Mouse (Mus musculus) stomach, embryonic 15.5 days (tissue): Measurements from ENCODE around the gene Fam19a5. TPM values are rescaled to one million over a fixed set of nuclear protein-coding genes. Genes with fewer than 3 reads are reported as not detected.

ENCODE experiments used
- ATAC-seq: fragments of 200-750 bp; cut with Nextera tagmentation; 2 replicates; pipeline ENCODE4 v1.8.0; 2017; ENCODE audit warnings: low read depth, moderate number of reproducible peaks, moderate TSS enrichment; ENCODE audit not compliant: insufficient read depth, low FRiP score
- H3K27ac ChIP-seq: fragments of 300-500 bp; sonication (generic); 2 replicates; pipeline ENCODE4 v1.5.1; 2015; ENCODE audit warnings: mild to moderate bottlenecking, inconsistent platforms
- H3K27me3 ChIP-seq: fragments of 300-500 bp; sonication (generic); replicated peaks from 2 replicates; pipeline ENCODE4 v1.6.1; 2015; ENCODE audit warnings: inconsistent platforms
- H3K36me3 ChIP-seq: fragments of 300-500 bp; sonication (generic); 2 replicates; pipeline ENCODE4 v1.6.1; 2015; ENCODE audit warnings: inconsistent platforms
- H3K4me1 ChIP-seq: fragments of 300-500 bp; sonication (generic); 2 replicates; pipeline ENCODE4 v1.6.1; 2015; ENCODE audit warnings: inconsistent platforms
- H3K4me2 ChIP-seq: fragments of 300-500 bp; sonication (generic); 2 replicates; pipeline ENCODE4 v1.6.1; 2015; ENCODE audit warnings: mild to moderate bottlenecking, inconsistent platforms
- H3K4me3 ChIP-seq: fragments of 300-500 bp; sonication (generic); replicated peaks from 2 replicates; pipeline ENCODE4 v1.5.1; 2015; ENCODE audit warnings: inconsistent platforms
- H3K9ac ChIP-seq: fragments of 300-500 bp; sonication (generic); 2 replicates; pipeline ENCODE4 v1.6.1; 2015; ENCODE audit warnings: inconsistent platforms
- H3K9me3 ChIP-seq: fragments of 300-500 bp; sonication (generic); 2 replicates; pipeline ENCODE4 v1.6.1; 2016; ENCODE audit warnings: inconsistent platforms
- WGBS: fragments of 180-500 bp; shearing (Covaris S2); methylation state at CpG from one replicate; pipeline ENCODE4 v1.1.7; 2015; 5-methylcytosine and 5-hydroxymethylcytosine counted together
- polyA plus RNA-seq: library from polyadenylated mRNA; unstranded; fragments of >200 nt; fragmentation: Nextera tagmentation; extraction: Ambion mirVana; gene quantifications from 2 replicates; pipeline ENCODE4 v1.2.1, GENCODE M21; 2015

Gene Fam19a5
- polyA plus RNA-seq, 1 experiment from 2014 or later, result 2.6 TPM

DNA sequence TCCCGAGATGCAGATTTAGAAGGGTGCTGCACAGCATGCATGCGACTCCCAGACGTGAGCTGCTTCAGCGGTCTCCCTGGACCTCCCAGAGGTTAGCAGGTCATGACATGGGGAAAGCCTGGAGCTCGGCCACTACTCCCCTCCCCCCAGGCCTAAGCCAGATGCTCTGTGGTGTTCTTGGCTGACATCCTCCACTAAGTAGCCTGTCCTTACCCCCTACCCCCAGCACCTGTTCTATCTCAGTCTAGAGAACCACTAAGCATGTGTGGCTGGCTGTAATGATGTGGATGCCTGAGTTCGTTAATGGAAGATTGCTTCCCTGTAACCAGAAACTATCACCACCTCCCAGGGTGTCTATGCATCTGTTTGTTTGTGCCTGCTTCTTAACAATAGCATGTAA lies 134.6 kb downstream of the Fam19a5 start:
- Histone ChIP-seq H3K4me2 (no peak overlapping the region), H3K4me1 (no peaks in the 10 kb centered on the region), H3K4me3 (no peak overlapping the region), H3K27me3 (no peaks in the 10 kb centered on the region), H3K36me3 (no peaks in the 10 kb centered on the region), H3K27ac (no peak overlapping the region), H3K9me3 (no peaks in the 10 kb centered on the region), H3K9ac (no peak overlapping the region)
- 43% methylated on average over 6 of the region's 6 CpGs for WGBS
- ATAC-seq, result no peak

DNA sequence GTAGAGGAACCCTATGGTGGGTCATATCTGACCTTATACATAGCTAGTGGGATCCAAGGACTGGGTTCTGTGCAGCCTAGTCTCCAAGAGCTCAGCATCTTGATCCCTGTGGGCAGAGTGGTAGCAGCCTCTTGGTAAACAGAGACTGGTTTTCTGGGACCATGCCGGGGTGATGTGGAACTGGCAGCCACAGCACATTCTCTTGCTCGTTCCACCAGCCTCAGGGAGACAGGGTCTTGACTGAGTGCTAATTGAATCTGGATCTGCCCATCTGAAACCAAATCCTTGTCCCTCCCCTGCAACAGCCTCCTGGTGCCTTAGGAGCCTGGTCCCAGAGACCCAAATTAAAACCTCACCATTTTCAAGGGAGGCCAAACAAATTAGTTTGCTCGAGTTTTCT lies 138.3 kb downstream of the Fam19a5 start:
- no peaks in the 10 kb centered on the region for H3K4me1 ChIP-seq
- H3K9ac ChIP-seq, result no peak overlapping the region
- no peaks in the 10 kb centered on the region for H3K27me3 ChIP-seq
- H3K4me3 ChIP-seq, result no peak overlapping the region
- no peak overlapping the region for H3K27ac ChIP-seq
- H3K9me3 ChIP-seq, result no peaks in the 10 kb centered on the region
- H3K36me3 ChIP-seq, result no peaks in the 10 kb centered on the region
- WGBS, result 73% methylated on average over 3 of the region's 3 CpGs
- ATAC-seq, result no peak
- no peak overlapping the region for H3K4me2 ChIP-seq

DNA sequence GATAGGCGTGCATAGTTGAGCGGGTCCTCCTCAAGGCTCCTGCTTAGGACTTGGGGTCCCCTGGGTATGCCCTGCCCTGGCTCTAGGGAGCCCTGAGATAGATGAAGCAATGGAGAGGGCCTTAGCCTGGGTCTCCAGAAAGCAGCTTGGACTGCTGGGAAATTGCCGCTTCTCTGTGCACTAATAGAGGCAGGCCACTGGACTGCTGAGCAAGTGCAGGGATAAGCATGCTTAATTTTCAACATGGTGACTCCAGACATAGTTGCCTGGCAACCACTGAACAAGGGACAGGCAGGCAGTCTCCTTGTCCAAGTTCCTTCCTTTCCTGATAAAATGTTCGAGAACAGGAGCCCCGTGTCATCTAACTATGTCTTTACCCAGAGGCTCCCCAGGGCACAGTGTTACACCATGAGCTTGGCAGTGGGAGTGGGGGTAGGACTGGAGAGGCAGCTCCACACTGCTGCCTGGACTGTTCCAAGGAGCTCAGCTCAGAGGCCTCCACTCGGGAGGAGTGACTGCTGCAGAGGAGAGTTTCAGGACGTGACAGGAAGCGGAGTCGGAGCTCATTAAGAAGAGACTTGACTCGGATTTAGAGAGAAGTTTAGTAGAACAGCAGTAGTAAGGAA lies 142.4 kb downstream of the Fam19a5 start:
- H3K4me2 ChIP-seq, result no peak overlapping the region
- WGBS, result 57% methylated on average over 10 of the region's 10 CpGs
- H3K27ac ChIP-seq, result no peak overlapping the region
- H3K4me3 ChIP-seq, result no peak overlapping the region
- H3K4me1 ChIP-seq, result no peaks in the 10 kb centered on the region
- no peak for ATAC-seq
- no peak overlapping the region for H3K9ac ChIP-seq
- no peaks in the 10 kb centered on the region for H3K36me3 ChIP-seq
- H3K27me3 ChIP-seq, result no peaks in the 10 kb centered on the region
- H3K9me3 ChIP-seq, result no peaks in the 10 kb centered on the region

DNA sequence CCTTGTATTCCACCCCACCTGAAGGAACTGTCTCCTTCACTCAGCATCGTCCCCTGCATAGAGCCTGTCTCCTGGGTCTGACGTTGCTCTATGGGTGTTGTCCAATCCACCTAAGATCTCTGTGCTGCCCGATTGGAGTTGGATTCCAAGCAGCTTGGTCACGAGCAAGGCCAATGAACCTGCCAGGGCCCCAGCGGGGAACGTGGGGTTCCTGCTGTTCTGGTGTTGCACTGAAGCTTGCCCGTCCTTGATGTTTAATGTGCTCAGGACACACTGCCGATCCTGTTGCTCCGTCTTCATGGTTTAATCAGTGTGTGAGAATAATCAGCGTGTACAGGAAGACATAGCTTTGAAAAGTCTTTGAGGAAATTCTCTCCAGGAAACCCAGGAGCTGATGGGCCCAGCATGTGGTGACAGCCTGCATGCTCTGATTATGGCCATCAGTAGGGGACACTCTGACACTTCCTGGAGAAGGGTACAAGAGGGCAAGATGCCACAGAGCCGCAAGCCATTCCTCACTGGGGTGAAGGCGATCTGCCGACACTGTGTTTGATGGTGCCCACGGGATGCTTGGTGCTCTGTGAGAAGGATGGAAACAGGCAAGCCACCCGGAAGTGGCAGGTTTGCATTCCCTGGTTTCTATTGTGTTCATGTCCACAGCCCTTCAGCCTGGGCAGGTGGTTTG lies 147.3 kb downstream of the Fam19a5 start:
- no peak overlapping the region for H3K27ac ChIP-seq
- H3K4me1 ChIP-seq, result no peaks in the 10 kb centered on the region
- WGBS, result 86% methylated on average over 15 of the region's 15 CpGs
- no peak overlapping the region for H3K4me2 ChIP-seq
- H3K27me3 ChIP-seq, result no peaks in the 10 kb centered on the region
- no peak overlapping the region for H3K4me3 ChIP-seq
- no peaks in the 10 kb centered on the region for H3K36me3 ChIP-seq
- ATAC-seq, result no peak
- H3K9me3 ChIP-seq, result no peaks in the 10 kb centered on the region
- H3K9ac ChIP-seq, result no peak overlapping the region

DNA sequence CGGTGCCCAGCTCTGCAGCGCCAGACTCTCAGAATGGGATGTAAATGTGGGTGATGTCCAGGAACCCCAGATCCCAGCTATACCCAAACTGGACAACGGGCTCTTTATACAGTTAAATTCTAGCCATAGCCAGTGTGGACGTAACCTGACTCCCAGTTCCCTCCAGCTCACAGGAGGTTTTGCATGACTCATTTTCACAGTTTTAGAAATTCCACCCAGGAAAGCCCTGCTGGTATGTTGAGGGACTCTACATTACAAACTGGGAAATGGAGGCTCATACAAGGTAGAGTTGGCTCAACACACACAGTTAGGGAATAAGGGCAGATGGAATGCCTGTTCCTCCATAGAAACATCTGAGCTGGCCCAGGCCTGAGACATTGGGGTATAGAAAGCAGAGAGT lies 147.9 kb downstream of the Fam19a5 start:
- no peak for ATAC-seq
- H3K4me3 ChIP-seq, result no peak overlapping the region
- no peaks in the 10 kb centered on the region for H3K9me3 ChIP-seq
- WGBS, result 82% methylated on average over 4 of the region's 4 CpGs
- no peaks in the 10 kb centered on the region for H3K4me1 ChIP-seq
- H3K9ac ChIP-seq, result no peak overlapping the region
- no peaks in the 10 kb centered on the region for H3K36me3 ChIP-seq
- no peak overlapping the region for H3K27ac ChIP-seq
- H3K27me3 ChIP-seq, result no peaks in the 10 kb centered on the region
- no peak overlapping the region for H3K4me2 ChIP-seq

DNA sequence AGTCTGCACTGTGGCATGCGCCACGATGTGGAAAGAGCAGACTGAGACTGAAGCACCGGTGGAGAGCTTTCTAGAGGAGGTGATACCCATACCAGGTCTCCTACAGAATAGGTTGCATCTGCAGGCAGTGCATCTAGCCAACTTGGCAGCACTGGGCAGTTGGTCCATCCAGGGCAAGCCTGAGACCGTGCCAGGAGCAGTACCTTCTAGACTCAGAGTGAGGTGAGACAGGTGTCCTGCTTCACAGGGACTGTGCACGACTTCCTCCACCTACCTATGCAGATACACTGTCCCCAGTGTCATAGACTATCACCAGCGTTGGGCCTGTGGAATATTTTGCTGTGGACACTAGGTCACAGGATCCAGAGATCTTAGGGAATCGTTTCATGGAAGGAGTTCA lies 148.3 kb downstream of the Fam19a5 start:
- H3K27ac ChIP-seq, result no peak overlapping the region
- ATAC-seq, result no peak
- H3K4me2 ChIP-seq, result no peak overlapping the region

DNA sequence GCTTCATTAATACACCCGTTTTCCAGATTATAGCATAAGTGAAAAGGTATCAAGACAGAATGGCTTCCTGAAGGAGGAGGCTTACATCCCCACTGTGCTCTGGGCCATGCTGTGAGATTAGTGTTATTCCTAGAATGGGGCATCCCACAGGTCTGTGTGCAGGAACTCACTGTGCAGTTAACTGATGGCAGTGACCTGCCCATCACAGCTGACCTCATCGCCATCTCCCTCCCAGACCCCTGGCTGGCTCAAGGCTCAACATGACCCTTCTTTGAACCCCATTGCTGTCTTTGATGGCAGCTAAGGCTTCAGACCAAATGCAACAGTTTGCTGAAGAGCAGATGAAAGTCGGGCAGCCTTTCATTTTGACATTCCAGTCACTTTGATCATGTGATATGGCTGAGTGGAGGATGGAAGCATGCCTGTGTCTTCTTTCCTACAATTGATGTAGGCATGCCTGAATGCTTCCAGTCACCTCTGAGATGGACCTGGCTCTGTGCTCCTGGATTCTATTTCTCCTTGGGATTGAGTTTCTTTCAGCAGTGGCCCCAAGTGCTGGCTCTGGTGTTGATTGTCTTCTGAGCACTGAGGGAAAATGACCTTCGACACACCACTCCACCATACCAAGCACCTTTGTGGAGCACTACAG lies 148.9 kb downstream of the Fam19a5 start:
- Histone ChIP-seq H3K4me2 (no peak overlapping the region), H3K27me3 (no peaks in the 10 kb centered on the region), H3K4me3 (no peak overlapping the region), H3K36me3 (no peaks in the 10 kb centered on the region), H3K4me1 (no peaks in the 10 kb centered on the region), H3K9ac (no peak overlapping the region), H3K9me3 (no peaks in the 10 kb centered on the region), H3K27ac (no peak overlapping the region)
- no peak for ATAC-seq
- WGBS, result 78% methylated on average over 4 of the region's 4 CpGs

More for the DNA sequence above, 148.3 kb downstream of the Fam19a5 start:
- Histone ChIP-seq H3K36me3 (no peaks in the 10 kb centered on the region), H3K9me3 (no peaks in the 10 kb centered on the region), H3K9ac (no peak overlapping the region), H3K4me3 (no peak overlapping the region), H3K4me1 (no peaks in the 10 kb centered on the region), H3K27me3 (no peaks in the 10 kb centered on the region)
- WGBS, result 89% methylated on average over 7 of the region's 7 CpGs

DNA sequence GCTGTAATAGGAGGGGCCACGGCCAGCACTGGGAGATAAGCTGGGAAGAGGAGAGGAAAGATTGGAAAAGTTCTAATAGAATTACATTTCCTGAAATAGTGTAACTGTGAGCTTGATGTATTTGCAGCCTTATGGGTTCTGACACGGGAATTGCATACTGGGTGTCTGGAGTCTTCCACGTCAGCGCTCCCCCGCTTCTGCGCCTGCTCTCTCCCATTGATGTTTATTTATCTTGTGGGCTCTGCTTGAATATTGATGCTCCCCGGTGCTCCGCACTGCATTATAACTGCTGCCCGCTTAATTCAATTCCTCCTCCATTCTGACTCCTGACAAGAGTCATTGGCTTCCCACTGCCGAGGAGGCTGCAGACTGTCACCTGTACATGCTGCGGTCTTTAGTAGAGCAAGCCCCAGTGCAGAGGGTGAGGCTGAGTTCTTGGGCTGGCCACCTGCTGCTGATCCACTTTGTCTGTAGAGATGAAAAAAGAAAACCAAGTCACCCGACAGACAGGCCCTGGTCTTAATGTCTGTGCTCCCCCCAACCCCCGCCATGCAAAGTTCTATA lies 153.4 kb downstream of the Fam19a5 start:
- H3K27me3 ChIP-seq, result no peaks in the 10 kb centered on the region
- 66% methylated on average over 13 of the region's 13 CpGs for WGBS
- no peak overlapping the region for H3K4me3 ChIP-seq

DNA sequence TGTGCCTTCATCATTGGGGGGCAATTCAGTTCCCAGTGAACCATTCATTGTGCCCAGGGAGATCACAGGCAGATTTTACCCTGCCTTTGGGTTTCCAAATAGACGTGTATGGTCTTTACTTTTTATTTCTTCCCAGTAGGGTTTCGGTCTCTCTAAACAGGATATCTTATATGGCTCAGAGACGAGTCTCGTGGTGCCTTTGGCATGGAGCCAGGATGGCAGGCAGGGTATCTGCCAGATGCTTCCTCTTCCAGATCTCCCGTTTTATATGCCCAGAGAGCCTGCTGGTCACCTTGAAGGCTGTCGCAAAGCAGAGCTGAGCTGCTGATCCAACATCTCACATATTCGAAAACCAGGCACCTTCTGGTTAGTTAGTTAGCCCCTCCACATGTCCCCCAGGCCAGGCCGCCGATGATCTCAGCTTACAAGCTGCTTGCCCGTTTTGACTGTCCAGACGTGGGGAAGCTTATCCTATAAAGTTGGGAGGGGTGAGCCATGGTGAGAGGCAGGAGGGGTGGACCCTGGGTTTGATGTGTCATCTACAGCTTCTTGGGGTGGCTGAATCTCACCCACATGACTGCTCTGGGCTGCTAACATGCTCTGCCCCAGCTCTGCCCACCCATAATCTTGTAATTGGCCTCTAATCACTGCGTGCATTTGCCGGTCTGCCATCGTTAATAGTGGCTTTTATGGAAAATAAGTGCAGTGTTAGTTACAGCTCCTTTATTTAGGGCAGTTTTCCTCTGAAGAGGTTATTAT lies 154.6 kb downstream of the Fam19a5 start:
- no peaks in the 10 kb centered on the region for H3K36me3 ChIP-seq
- no peaks in the 10 kb centered on the region for H3K9me3 ChIP-seq
- WGBS, result 66% methylated on average over 14 of the region's 14 CpGs
- no peak overlapping the region for H3K4me3 ChIP-seq
- H3K9ac ChIP-seq, result no peak overlapping the region
- no peak overlapping the region for H3K27ac ChIP-seq
- ATAC-seq, result no peak
- no peaks in the 10 kb centered on the region for H3K27me3 ChIP-seq
- H3K4me1 ChIP-seq, result no peaks in the 10 kb centered on the region
- H3K4me2 ChIP-seq, result no peak overlapping the region

More for the DNA sequence above, 153.4 kb downstream of the Fam19a5 start:
- ATAC-seq, result no peak
- Histone ChIP-seq H3K4me1 (no peaks in the 10 kb centered on the region), H3K4me2 (no peak overlapping the region), H3K27ac (no peak overlapping the region), H3K9ac (no peak overlapping the region), H3K9me3 (no peaks in the 10 kb centered on the region), H3K36me3 (no peaks in the 10 kb centered on the region)

DNA sequence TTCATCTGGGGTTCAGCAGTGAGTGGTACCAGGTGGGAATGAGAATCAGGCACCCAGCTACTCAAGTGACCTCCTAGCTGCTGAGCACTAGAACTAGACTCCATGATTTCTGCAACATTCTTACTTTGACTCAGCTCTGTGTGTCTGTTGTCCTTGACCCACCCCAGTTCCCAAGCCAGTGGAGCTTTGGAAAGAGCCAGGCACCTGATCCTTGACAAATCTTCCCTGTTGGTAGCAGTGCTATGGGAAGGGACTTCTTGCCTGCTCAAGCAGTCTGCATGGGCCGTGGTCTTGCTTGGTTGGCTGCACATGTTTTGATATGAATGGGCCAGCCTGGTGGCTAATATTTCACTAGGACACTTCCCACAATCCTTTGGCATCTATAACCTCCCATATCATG lies 158.7 kb downstream of the Fam19a5 start:
- Histone ChIP-seq H3K27ac (no peak overlapping the region), H3K9ac (no peak overlapping the region), H3K4me2 (no peak overlapping the region), H3K4me1 (no peaks in the 10 kb centered on the region), H3K9me3 (no peaks in the 10 kb centered on the region), H3K4me3 (no peak overlapping the region), H3K27me3 (no peaks in the 10 kb centered on the region), H3K36me3 (no peaks in the 10 kb centered on the region)
- no peak for ATAC-seq
- 81% methylated on average over 1 of the region's 1 CpGs for WGBS

DNA sequence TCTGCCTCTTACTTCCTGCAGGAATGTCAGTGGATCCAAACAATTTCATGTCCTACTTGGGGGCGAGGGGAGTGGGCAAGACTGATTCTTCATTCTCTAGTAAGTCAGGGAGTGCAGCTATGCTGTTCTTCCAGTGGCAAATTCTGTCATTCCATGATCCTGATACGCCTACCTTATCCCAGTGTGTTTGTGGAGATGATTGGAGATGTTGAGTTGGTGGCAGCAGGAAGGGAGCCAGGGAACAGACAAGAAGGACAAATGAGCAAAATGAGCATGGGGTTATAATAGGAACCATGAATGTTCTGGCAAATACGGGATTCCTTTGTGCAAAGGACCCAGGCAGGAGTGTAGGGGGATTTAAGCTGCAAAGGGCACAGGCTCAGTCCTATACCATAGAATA lies 159.2 kb downstream of the Fam19a5 start:
- no peak overlapping the region for H3K4me2 ChIP-seq
- no peak overlapping the region for H3K27ac ChIP-seq
- no peaks in the 10 kb centered on the region for H3K9me3 ChIP-seq
- no peak for ATAC-seq
- no peaks in the 10 kb centered on the region for H3K4me1 ChIP-seq
- 84% methylated on average over 3 of the region's 3 CpGs for WGBS
- no peaks in the 10 kb centered on the region for H3K27me3 ChIP-seq
- H3K4me3 ChIP-seq, result no peak overlapping the region
- no peaks in the 10 kb centered on the region for H3K36me3 ChIP-seq
- no peak overlapping the region for H3K9ac ChIP-seq

DNA sequence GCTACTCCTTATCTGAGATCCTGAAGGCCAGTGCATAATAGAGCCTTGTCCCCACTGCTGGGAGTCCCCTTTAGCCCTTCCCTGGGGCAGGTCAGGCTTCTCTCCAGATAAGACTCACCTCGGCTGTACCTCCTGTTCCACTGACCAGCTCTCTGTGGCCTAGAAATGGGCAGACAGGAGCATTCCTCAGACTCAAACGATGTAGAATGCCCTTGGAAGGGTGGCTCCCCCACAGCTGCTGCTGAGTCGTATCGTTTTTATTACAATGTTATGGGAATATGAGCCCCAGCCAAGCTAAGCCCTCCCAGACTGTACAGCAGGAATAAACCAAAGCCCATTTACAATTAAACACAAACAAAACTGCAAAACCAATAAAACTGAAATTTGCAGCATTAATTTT lies 167.7 kb downstream of the Fam19a5 start:
- Histone ChIP-seq H3K4me2 (no peak overlapping the region), H3K36me3 (no peaks in the 10 kb centered on the region), H3K27me3 (no peaks in the 10 kb centered on the region), H3K9ac (no peak overlapping the region), H3K27ac (no peak overlapping the region), H3K4me3 (no peak overlapping the region), H3K4me1 (no peaks in the 10 kb centered on the region), H3K9me3 (no peaks in the 10 kb centered on the region)
- no peak for ATAC-seq
- 52% methylated on average over 4 of the region's 4 CpGs for WGBS
